Mouse (Mus musculus) effector memory CD4-positive, alpha-beta T cell, adult 5 months (primary cell): ENCODE measurements around the gene Wdr93. TPM values are rescaled to one million over a fixed set of nuclear protein-coding genes. Genes with fewer than 3 reads are reported as not detected.

ENCODE experiments used
- polyA plus RNA-seq: library from polyadenylated mRNA; unstranded; fragments of 100-300 nt; shearing (Covaris generic); gene quantifications from one replicate; pipeline ENCODE4 v1.2.1, GENCODE M21; 2017

Wdr93 gene
- not detected for polyA plus RNA-seq

DNA sequence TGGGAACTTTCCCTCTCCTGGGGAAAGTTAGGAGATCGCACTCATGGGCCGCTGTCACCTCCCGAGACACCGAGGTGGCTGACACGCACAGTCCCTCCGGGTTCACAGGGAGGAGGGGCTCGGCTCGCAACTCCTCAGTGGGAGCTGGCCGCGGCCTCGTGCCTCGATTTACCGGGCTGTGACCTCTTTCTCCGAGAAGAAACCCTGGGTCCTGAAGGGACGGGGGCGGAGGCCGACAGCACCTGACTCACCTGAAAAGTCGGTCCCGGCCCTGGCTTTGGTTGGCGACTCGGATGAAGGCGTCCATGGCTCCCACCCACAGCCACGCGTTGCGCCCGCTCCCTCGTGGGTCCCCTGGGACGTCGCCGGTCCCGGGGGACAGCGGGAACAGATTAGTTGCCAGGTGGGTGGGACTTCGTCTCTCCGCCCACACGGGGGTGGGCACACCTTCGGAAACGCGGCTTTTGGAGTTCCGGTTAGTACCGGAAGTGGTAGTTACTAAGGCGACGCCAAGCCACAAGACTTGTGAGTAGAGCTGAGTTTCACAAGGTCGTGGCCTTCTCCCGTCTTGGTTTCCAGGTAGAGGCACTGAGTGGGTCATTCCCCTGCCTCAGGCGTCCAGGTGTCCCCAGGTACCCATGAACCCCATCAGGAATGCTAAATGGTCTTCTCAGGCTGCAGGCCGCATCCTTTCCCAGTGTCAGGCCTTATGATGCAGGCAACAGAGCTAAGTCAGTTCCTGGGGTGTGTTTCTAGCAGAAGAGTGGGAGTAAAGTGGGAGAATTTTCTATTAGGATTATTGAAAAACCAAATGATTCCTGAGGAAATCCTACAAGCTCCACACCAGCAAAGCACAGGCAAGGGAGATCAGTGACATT is at the start of gene Wdr93, which contains the start of gene Pex11a:
TSS of gene Wdr93 (plus strand) at position 505 of the 878 bp plus-strand sequence.
TSS of gene Pex11a (minus strand) at position 473 of the 878 bp plus-strand sequence.

DNA sequence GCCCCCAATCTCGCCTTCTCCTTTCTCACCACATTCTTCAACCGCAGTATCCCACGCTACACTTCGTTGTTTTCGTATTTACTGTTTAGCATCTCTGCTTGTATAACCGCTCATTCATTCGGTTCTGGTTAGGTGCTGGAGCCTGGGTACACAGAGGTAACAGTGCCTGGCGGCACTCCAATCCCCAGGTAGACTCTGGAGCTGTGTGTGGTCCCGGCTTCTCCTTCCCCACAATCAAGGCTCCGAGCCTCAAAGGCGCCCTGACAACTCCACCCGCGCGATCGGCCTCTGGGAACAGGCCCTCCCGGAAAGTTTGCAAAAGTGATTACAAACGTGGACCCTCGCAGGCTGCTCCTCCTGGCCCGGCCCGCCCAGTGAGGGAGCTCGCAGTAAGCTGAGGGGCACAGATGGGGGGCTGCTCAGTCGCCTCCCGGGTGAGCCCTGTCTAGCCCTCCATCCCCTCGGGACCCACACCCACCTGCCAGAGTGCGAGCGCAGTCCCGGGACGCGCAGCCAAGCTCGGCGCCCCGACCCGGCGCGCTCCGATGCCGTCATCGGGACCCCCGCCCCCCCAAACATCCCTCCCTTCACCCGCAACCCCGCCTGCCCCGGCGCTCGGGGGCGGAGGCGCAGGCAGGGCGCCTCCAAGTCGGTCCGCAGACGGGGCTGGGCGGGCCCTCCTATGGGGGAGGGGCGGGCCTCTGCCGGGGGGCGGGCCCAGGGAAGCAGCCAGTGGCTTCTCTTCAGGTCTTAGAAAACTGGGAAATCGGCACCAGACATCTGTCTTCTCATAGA is 27.6 kb upstream of the Wdr93 start, which contains the start of gene Kif7:
TSS of gene Kif7 (minus strand) at position 534 of the 795 bp plus-strand sequence.

DNA sequence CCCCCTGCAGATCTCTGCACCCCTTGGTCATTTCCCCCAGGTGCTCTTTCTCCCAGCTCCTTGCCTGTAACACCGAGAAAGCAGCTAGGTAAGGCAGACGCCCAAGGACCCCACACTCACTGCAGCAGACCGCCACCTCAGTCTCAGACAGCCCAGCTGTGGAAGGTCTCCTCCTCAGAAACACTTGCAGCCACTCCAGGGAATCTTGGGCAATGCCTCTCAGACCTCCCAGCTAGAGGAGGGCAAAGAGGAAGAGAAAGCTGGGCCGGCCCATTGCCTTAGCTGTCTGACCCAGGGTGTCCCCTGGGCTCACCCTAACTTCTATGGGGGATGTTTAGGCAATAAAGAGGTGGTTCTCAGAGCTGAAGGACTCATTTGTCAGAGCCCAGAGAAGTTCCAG is 10.3 kb upstream of the Wdr93 start, which contains the start of gene Plin1:
TSS of gene Plin1 (minus strand) at position 282 of the 400 bp plus-strand sequence.

DNA sequence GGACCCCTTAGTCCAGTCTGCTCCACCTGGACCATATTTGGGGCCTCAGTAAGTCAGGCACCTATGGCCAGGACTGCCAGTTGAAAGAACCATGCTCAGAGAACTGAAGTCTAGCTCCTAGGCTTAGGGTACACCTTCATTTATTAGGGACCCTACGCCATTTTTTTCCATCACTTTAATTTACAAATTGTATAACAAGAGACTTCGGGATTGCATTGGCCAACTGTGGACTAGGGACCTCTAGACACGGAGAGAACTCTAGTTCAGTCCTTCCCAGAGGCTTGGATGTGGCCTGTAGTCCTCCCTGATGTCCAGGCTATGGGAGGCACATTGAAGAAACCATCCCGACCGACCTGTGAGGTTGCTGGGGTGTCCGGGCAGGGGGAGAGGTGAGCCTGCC is 50.7 kb downstream of the Wdr93 start, which contains the start of gene Mesp1:
TSS of gene Mesp1 (minus strand) at position 101 of the 400 bp plus-strand sequence.

DNA sequence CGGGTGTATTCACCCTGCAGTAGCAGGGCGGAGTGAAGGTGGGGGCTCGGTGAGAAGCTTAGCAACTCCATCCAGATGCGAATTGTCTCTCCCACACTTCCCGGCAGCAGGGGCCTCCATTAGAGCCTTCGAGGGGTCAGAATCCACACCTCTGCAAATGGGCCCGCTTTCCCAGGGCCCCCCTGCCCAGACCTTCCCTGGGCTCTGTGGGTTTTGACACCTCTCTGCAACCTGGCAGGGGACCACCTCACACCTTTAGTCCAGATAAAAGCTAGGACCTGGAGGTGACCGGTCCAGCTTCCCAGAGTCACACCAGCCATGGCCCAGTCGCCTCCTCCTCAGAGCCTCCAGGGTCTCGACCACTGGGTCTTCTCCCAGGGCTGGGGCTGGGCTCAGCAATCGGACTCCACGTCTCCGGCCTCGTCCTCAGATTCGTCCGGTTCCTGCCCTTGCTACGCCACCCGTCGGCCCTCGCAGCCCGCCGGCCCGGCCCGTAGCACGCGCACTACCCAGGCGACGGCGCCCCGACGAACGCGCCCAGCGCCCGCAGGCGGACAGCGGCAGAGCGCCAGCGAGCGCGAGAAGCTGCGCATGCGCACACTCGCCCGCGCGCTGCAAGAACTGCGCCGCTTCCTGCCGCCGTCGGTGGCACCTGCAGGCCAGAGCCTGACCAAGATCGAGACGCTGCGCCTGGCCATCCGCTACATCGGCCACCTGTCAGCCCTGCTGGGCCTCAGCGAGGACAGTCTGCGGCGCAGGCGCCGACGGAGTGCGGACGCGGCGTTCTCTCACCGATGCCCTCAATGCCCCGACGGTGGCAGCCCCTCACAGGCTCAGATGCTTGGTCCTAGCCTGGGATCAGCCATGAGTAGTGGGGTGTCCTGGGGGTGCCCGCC is 67.9 kb downstream of the Wdr93 start, which contains the start of gene Mesp2:
TSS of gene Mesp2 (plus strand) at position 117 of the 896 bp plus-strand sequence.

Other genes starting within 250 kb of the Wdr93 start
- gene Rhcg, start 125.5 kb upstream of the Wdr93 start, polyA plus RNA-seq = not detected
- 0.92 TPM for gene Ticrr, start 83.0 kb upstream of the Wdr93 start, polyA plus RNA-seq
- gene Kif7, start 27.4 kb upstream of the Wdr93 start, polyA plus RNA-seq = 0.79 TPM
- gene Plin1, start 10.3 kb upstream of the Wdr93 start, polyA plus RNA-seq = 0.17 TPM
- 1.7 TPM for gene Pex11a, start within 50 bp of the Wdr93 start, polyA plus RNA-seq
- not detected for gene Mesp1, start 50.6 kb downstream of the Wdr93 start, polyA plus RNA-seq
- gene Mesp2, start 67.6 kb downstream of the Wdr93 start, polyA plus RNA-seq = not detected
- gene Anpep, start 117.9 kb downstream of the Wdr93 start, polyA plus RNA-seq = not detected
- 13.3 TPM for gene Ap3s2, start 177.5 kb downstream of the Wdr93 start, polyA plus RNA-seq
- gene Arpin, start 192.2 kb downstream of the Wdr93 start, polyA plus RNA-seq = 0.16 TPM